Mouse (Mus musculus): Measurements from ENCODE around the gene 4930402H24Rik. TPM values are rescaled to one million over a fixed set of nuclear protein-coding genes. Genes with fewer than 3 reads are reported as not detected.
A peak's percentile ranks its signal among the peaks of the same experiment; 100 is the strongest.

Gene 4930402H24Rik
- polyA plus RNA-seq, 1 experiment from 2014 or later: 44.6 TPM

DNA sequence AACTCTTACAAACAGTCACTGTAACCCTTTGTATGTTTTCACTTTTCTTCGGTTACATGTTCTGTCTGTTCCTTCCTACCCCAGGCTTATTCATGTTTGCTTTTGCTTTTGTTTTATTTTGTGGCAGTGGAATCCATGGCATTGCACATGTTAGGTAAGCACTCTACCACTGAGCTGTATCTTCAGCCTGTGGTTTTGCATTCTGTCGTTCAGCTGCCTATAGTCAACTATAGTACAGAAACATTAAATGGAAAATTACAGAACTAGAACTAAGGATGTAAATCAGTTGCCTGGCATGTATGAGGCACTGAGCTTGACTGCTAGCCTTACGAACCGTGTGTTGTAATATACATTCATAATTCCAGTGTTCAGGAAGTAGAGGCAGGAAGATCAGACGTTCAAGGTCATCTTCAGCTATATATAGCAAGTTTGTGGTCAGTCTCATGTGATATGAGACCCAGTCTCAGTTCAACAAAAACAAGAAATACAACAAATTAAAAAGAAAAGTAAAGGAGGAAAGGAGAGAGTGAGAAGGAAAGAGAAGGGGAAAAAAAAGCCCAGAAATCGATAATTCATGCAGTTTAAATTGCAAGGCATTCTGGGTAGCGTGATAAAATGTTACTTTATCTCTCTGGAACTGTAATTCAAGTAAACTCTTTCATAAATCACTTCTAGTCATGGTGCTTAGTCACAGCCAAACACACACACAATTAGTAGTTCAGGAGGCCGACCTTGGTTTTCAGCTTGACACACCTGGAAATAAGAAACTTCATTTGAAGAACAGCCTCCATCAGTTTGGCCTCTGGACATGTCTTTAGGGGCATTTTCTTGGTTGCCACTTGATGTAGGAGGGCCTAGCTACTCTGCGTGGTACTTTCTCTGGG lies 54.6 kb downstream of the 4930402H24Rik start:
- Histone ChIP-seq H3K4me1 (no peaks in the 10 kb centered on the region), H3K4me3 (no peak overlapping the region), H3K4me2 (replicated peaks) (no peak overlapping the region), H3K27ac (no peak overlapping the region), H3K9ac (no peak overlapping the region), H3K36me3 (no peaks in the 10 kb centered on the region), H3K9me3 (no peaks in the 10 kb centered on the region), H3K27me3 (no peaks in the 10 kb centered on the region)
- ATAC-seq (ENCODE audit: insufficient number of reproducible peaks, insufficient read depth, low FRiP score, low TSS enrichment): no peak
- 84% methylated on average over 9 of the region's 9 CpGs for WGBS

DNA sequence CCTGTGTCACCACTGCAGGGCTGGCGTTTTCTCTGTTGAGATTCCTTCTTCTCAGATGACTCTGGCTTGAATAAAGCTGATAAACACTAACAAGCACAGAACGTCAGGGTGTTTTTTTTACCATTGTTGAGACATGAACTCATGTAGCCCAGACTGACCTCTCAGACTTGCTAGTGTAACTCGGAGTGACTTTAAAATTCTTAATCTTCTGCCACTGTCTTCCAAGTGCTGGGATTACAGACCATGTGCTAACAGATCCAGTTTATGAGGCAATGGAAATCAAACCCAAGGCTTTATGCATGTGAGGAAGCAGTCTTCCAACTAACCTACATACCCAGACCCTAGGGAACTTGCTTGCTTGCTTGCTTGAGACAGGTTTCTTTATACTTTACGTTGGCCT lies 56.5 kb downstream of the 4930402H24Rik start:
- 61% methylated on average over 4 of the region's 4 CpGs for WGBS
- Histone ChIP-seq H3K4me2 (replicated peaks) (no peak overlapping the region), H3K27me3 (no peaks in the 10 kb centered on the region), H3K27ac (no peak overlapping the region), H3K4me1 (no peaks in the 10 kb centered on the region), H3K4me3 (no peak overlapping the region), H3K9ac (no peak overlapping the region), H3K9me3 (no peaks in the 10 kb centered on the region), H3K36me3 (no peaks in the 10 kb centered on the region)
- no peak for ATAC-seq (ENCODE audit: insufficient number of reproducible peaks, insufficient read depth, low FRiP score, low TSS enrichment)

DNA sequence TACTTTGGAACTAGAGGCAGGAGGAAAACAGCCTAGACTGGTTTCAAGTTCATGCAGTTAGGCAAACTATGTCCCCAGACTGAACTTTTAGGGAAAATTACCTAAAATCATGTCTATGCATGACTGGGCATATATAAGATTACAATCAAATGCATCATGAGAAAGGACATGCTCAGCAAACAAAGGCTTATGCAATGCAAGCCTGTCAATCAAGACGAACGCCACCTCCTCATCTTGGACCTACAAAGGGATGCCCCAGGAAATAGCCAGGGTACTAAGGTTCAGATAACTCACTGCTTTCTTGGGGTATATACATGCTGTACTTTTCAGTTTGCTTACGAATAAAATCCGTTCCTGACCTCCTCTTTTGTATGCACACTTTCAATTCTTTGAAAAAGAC lies 57.9 kb downstream of the 4930402H24Rik start:
- ATAC-seq (ENCODE audit: insufficient number of reproducible peaks, insufficient read depth, low FRiP score, low TSS enrichment): no peak
- 76% methylated on average over 4 of the region's 4 CpGs for WGBS
- Histone ChIP-seq H3K9ac (no peak overlapping the region), H3K4me3 (no peak overlapping the region), H3K9me3 (no peaks in the 10 kb centered on the region), H3K27ac (no peak overlapping the region), H3K36me3 (no peaks in the 10 kb centered on the region), H3K4me1 (no peaks in the 10 kb centered on the region), H3K27me3 (no peaks in the 10 kb centered on the region), H3K4me2 (replicated peaks) (no peak overlapping the region)

DNA sequence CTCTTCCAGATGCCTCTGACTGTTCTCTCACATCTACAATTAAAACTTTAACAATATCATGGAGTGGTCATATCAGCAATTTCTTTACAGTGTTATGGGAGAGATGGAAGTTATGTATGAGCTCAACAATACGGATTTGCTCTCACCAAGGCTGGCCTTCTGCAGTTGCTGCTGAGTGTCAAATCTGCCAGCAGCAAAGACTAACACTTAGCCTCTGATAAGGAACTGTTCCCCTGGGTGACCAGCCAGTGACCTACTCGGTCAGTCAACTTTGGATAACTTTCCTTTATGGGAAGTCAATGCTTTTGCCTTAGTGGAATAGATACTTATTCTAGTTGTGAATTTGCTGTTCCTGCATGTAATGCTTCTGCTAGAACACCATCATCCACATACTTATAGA lies 62.6 kb downstream of the 4930402H24Rik start:
- Histone ChIP-seq H3K9ac (no peak overlapping the region), H3K27ac (no peak overlapping the region), H3K9me3 (no peaks in the 10 kb centered on the region), H3K4me3 (no peak overlapping the region), H3K27me3 (no peaks in the 10 kb centered on the region), H3K4me1 (peaks cover 16% of the 10 kb centered on the region; the same call in 1 of the 2 replicates), H3K4me2 (replicated peaks) (no peak overlapping the region), H3K36me3 (no peaks in the 10 kb centered on the region)
- no peak for ATAC-seq (ENCODE audit: insufficient number of reproducible peaks, insufficient read depth, low FRiP score, low TSS enrichment)
- WGBS: 79% methylated on average over 2 of the region's 2 CpGs

DNA sequence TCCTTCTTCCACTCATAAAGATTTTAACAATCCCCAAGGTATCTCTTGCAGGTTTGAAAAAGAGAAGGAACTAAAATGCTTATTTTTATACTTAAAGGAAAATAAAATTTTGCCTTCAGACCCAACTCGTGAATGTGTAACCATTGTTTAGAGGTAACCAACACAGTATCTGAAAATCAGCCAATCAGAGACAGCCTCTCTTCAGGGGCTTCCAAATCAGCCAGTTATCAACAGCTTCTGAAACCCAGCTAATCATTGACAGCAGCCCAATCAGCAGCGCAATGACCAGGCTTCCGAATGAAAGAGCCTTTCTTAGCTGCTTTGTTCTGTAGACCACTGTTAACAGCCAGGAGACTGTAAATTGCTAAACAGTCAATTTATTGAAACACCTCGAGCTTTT lies 65.4 kb downstream of the 4930402H24Rik start:
- Histone ChIP-seq H3K9me3 (no peaks in the 10 kb centered on the region), H3K27ac (peak overlapping the region; percentile 99), H3K27me3 (no peaks in the 10 kb centered on the region), H3K36me3 (peaks cover 8% of the 10 kb centered on the region; the same call in 1 of the 2 replicates), H3K4me1 (peaks cover 20% of the 10 kb centered on the region; the same call in 1 of the 2 replicates), H3K9ac (no peak overlapping the region), H3K4me2 (replicated peaks) (peak overlapping the region; percentile 84), H3K4me3 (0 out of 2 replicates have a peak overlapping the region, but pooled peaks have one; percentile 10)
- 2% methylated on average over 4 of the region's 4 CpGs for WGBS
- peak; percentile 45; the same call in 1 of the 2 replicates for ATAC-seq (ENCODE audit: insufficient number of reproducible peaks, insufficient read depth, low FRiP score, low TSS enrichment)

DNA sequence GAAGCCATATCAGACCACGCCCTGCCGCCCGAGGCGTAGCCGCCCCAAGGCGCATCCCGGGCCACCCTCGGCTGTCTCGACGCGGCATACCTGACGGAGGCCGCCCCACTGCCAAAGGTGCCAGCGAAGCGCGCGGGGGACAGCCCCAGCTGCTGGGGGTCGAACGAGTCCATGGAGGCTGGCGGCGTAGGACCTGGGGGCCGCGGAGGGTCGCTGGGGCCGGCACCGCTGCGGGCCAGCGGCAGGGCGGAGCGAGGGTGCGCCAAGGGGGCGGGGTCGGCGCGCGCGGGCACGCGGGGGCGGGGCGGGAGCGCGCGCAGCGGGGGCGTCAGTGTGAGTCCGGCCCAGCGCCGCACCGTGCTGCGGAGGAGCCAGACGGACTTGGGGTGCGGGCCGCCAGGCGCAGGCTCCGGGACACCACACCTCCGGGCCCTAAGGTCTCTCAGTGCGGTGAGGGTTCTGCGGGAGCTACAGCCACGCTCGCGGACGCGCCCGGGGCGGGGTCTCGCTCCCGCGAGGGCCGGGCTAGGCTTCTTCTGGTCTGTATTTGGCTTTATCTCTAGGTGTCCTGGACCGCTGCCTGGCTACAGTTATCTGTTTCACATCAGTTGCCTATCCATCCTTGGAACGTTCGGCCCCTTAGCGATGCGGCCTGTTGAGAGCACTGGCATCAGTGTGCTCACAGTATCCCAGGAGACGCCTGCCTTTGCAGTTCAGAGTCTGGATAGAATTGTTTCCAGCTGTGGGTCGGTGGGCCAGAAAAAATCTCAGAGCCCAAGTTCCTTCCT lies 66.1 kb downstream of the 4930402H24Rik start:
- ATAC-seq (ENCODE audit: insufficient number of reproducible peaks, insufficient read depth, low FRiP score, low TSS enrichment): peak; percentile 82
- Histone ChIP-seq H3K9ac (peak overlapping the region; percentile 88), H3K36me3 (peaks cover 8% of the 10 kb centered on the region; the same call in 1 of the 2 replicates), H3K4me1 (peaks cover 20% of the 10 kb centered on the region; the same call in 1 of the 2 replicates), H3K4me3 (peak overlapping the region; percentile 95), H3K4me2 (replicated peaks) (peak overlapping the region; percentile 84), H3K27ac (peak overlapping the region; percentile 99), H3K27me3 (no peaks in the 10 kb centered on the region), H3K9me3 (no peaks in the 10 kb centered on the region)
- under 1% methylated on average over 65 of the region's 77 CpGs for WGBS

DNA sequence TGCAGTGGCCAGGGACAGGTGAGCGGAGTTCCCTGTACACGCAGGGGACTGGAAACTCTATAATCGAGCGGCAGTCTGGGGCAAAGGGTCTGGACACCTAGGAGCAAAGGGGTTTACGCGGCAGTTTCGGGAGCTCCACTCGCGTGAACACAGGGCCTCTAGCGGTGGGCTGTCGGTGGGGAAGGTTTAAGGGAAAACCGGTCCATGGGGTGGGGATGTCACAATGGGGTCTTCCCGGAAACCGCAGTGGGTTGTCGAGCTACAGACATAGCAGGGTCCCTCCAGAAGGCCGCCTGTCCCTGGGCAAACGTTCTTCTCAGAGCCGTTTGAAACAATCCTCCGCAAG lies 66.7 kb downstream of the 4930402H24Rik start:
- peaks cover 8% of the 10 kb centered on the region; the same call in 1 of the 2 replicates for H3K36me3 ChIP-seq
- H3K9me3 ChIP-seq: no peaks in the 10 kb centered on the region
- H3K27me3 ChIP-seq: no peaks in the 10 kb centered on the region
- no peak; the same call in 1 of the 2 replicates for ATAC-seq (ENCODE audit: insufficient number of reproducible peaks, insufficient read depth, low FRiP score, low TSS enrichment)
- H3K27ac ChIP-seq: peak overlapping the region; percentile 99
- peaks cover 20% of the 10 kb centered on the region; the same call in 1 of the 2 replicates for H3K4me1 ChIP-seq
- under 1% methylated on average over 19 of the region's 19 CpGs for WGBS
- peak overlapping the region; percentile 88 for H3K9ac ChIP-seq
- H3K4me2 ChIP-seq (replicated peaks): peak overlapping the region; percentile 84
- H3K4me3 ChIP-seq: peak overlapping the region; percentile 95

DNA sequence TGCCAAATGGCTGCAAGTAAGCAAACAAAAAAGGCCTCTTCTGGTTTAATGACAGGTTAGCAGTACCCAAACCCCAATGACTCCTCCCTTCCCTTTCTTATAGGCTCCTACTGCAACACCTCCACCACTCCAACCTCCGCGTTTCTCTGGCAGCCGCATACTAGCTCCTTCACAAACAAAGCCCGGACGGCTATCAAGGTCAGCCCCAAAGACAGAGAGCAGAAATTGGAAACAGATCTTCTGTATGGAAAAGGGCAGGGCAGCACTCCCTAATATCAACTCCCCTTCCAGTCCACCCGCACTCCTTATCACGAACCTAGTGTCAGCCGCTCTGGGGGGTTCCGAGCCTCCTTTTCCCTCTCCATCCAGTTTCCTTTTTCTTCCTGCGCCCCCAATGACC lies 67.1 kb downstream of the 4930402H24Rik start:
- under 1% methylated on average over 10 of the region's 10 CpGs for WGBS
- ATAC-seq (ENCODE audit: insufficient number of reproducible peaks, insufficient read depth, low FRiP score, low TSS enrichment): no peak
- H3K4me1 ChIP-seq: peaks cover 20% of the 10 kb centered on the region; the same call in 1 of the 2 replicates

DNA sequence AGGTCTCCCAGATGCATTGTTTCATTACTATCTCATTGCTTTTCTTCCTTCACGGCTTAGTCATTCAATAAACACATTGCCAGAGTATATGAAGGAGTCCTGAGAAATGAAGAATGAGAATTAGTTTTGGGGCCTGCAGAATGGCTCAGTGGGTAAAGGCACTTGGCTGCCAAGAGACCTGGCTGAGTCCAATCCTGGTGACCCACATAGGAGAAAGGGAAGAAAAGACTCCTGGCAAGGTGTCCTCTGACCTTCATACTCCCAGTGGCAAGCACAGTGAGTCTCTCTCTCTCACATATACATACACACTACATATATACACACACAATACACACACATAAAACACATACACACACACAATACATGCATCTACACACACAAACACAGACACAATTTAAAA lies 68.1 kb downstream of the 4930402H24Rik start:
- H3K27ac ChIP-seq: no peak overlapping the region
- peak overlapping the region; percentile 95; the same call in 1 of the 2 replicates for H3K4me3 ChIP-seq
- ATAC-seq (ENCODE audit: insufficient number of reproducible peaks, insufficient read depth, low FRiP score, low TSS enrichment): no peak
- no peaks in the 10 kb centered on the region for H3K9me3 ChIP-seq
- H3K4me2 ChIP-seq (replicated peaks): peak overlapping the region; percentile 84
- H3K36me3 ChIP-seq: peaks cover 8% of the 10 kb centered on the region; the same call in 1 of the 2 replicates
- H3K27me3 ChIP-seq: no peaks in the 10 kb centered on the region
- peaks cover 19% of the 10 kb centered on the region; the same call in 1 of the 2 replicates for H3K4me1 ChIP-seq
- H3K9ac ChIP-seq: 0 out of 2 replicates have a peak overlapping the region, but pooled peaks have one; percentile 24
- WGBS: 73% methylated on average over 1 of the region's 1 CpGs

More for the DNA sequence above, 67.1 kb downstream of the 4930402H24Rik start:
- Histone ChIP-seq H3K4me2 (replicated peaks) (peak overlapping the region; percentile 84), H3K36me3 (peaks cover 8% of the 10 kb centered on the region; the same call in 1 of the 2 replicates), H3K27ac (peak overlapping the region; percentile 99), H3K9ac (peak overlapping the region; percentile 88), H3K4me3 (peak overlapping the region; percentile 95), H3K27me3 (no peaks in the 10 kb centered on the region), H3K9me3 (no peaks in the 10 kb centered on the region)

DNA sequence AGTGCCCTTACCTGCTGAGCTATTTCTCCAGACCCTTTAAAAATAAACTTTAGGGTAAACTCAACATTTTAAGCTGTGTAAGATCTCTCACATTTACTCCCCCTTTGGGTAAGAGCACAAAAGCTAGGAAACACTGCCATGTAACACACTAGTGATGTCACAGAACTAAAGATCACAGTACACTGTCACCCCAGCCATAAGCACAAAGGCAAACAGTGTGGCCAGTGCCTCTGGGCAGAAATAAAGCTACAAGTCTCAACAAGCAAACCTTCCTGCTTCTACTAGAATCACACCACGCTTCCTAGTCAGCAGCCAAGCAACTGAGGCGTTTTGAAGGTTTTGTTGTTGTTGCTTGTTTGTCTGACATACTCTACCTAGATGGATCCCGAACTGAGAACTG lies 72.5 kb downstream of the 4930402H24Rik start:
- no peaks in the 10 kb centered on the region for H3K27me3 ChIP-seq
- peaks cover 8% of the 10 kb centered on the region; the same call in 1 of the 2 replicates for H3K36me3 ChIP-seq
- H3K9ac ChIP-seq: no peak overlapping the region
- no peaks in the 10 kb centered on the region for H3K9me3 ChIP-seq
- no peak overlapping the region for H3K27ac ChIP-seq
- peaks cover 5% of the 10 kb centered on the region; the same call in 1 of the 2 replicates for H3K4me1 ChIP-seq
- no peak overlapping the region for H3K4me3 ChIP-seq
- H3K4me2 ChIP-seq (replicated peaks): no peak overlapping the region
- ATAC-seq (ENCODE audit: insufficient number of reproducible peaks, insufficient read depth, low FRiP score, low TSS enrichment): no peak
- 71% methylated on average over 3 of the region's 3 CpGs for WGBS

DNA sequence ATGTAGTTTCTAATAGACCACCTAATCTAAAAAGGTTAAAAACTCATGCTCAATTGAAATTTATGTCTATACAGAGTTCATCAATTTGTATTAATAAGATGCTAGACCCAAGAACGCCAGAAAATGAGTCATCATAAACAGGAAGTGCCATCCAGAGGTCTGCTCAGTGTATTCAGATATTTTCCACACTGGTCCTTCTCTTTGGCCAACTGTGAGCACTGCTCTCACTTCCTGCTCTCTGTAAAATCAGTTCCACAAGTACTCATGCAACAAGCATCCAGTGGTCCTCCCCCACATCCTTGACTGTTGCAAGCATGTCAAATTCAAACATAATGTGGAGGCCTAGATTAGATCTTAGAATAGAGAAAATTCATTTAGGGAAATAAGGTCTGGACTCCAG lies 73.6 kb downstream of the 4930402H24Rik start:
- no peaks in the 10 kb centered on the region for H3K4me1 ChIP-seq

More for the DNA sequence above, 73.6 kb downstream of the 4930402H24Rik start:
- WGBS: 54% methylated on average over 1 of the region's 1 CpGs
- H3K9me3 ChIP-seq: no peaks in the 10 kb centered on the region
- no peak for ATAC-seq (ENCODE audit: insufficient number of reproducible peaks, insufficient read depth, low FRiP score, low TSS enrichment)
- no peak overlapping the region for H3K4me2 ChIP-seq (replicated peaks)
- peaks cover 7% of the 10 kb centered on the region; the same call in 1 of the 2 replicates for H3K36me3 ChIP-seq
- H3K27me3 ChIP-seq: no peaks in the 10 kb centered on the region
- no peak overlapping the region for H3K9ac ChIP-seq
- no peak overlapping the region for H3K4me3 ChIP-seq
- H3K27ac ChIP-seq: no peak overlapping the region
